Mouse (Mus musculus) C2C12 (cell line): ENCODE measurements around the gene Megf8. TPM values are rescaled to one million over a fixed set of nuclear protein-coding genes. Genes with fewer than 3 reads are reported as not detected.

Experiments used
- H3K27me3 ChIP-seq: one replicate; pipeline ENCODE4 v1.6.1; 2011; ENCODE audit not compliant: control insufficient read depth, insufficient read depth, insufficient read length
- H3K36me3 ChIP-seq: one replicate; pipeline ENCODE4 v1.6.1; 2011; ENCODE audit not compliant: control insufficient read depth, insufficient read depth
- H3K4me3 ChIP-seq: one replicate; pipeline ENCODE4 v1.5.1; 2011; ENCODE audit warnings: mild to moderate bottlenecking, control low read depth; ENCODE audit not compliant: poor library complexity, insufficient read depth, severe bottlenecking
- H3K79me2 ChIP-seq: one replicate; pipeline ENCODE4 v1.6.1; 2011; ENCODE audit not compliant: control insufficient read depth, insufficient read depth
- H3K79me3 ChIP-seq: one replicate; pipeline ENCODE4 v1.6.1; 2011; ENCODE audit warnings: low read depth, control low read depth
- H3ac ChIP-seq: one replicate; pipeline ENCODE3; 2011; ENCODE audit warnings: low read depth; ENCODE audit not compliant: control insufficient read depth, insufficient read length
- CEBPB ChIP-seq: IDR thresholded peaks from one replicate; pipeline ENCODE4 v1.6.1; 2011; ENCODE audit warnings: low read depth, mild to moderate bottlenecking, control low read depth, moderate library complexity
- CTCF ChIP-seq: IDR thresholded peaks from one replicate; pipeline ENCODE4 v1.5.1; 2011; ENCODE audit not compliant: control insufficient read depth, insufficient read depth, insufficient read length
- FOSL1 ChIP-seq: IDR thresholded peaks from one replicate; pipeline ENCODE4 v1.8.0; 2011; ENCODE audit warnings: mild to moderate bottlenecking, low read length; ENCODE audit not compliant: poor library complexity, insufficient read depth, severe bottlenecking
- MAX ChIP-seq: IDR thresholded peaks from one replicate; pipeline ENCODE4 v1.6.1; 2011; ENCODE audit warnings: mild to moderate bottlenecking, control low read depth
- MYOD1 ChIP-seq: IDR thresholded peaks from one replicate; pipeline ENCODE4 v1.6.1; 2011; ENCODE audit warnings: low read depth; ENCODE audit not compliant: control insufficient read depth, insufficient read length
- MYOG ChIP-seq: IDR thresholded peaks from one replicate; pipeline ENCODE4 v1.6.1; 2011; ENCODE audit not compliant: control insufficient read depth, insufficient read length; ENCODE audit errors: extremely low read depth
- USF1 ChIP-seq: IDR thresholded peaks from one replicate; pipeline ENCODE4 v1.6.1; 2011; ENCODE audit warnings: low read depth, mild to moderate bottlenecking, control low read depth, moderate library complexity
- polyA plus RNA-seq: library from polyadenylated mRNA; unstranded; fragments of >200 nt; fragmentation: generic; extraction: Trizol; gene quantifications from one replicate; pipeline ENCODE4 v1.2.1, GENCODE M21; 2012; ENCODE audit warnings: missing spikeins

The Megf8 gene
- polyA plus RNA-seq, 1 experiment, result 31.9 TPM

DNA sequence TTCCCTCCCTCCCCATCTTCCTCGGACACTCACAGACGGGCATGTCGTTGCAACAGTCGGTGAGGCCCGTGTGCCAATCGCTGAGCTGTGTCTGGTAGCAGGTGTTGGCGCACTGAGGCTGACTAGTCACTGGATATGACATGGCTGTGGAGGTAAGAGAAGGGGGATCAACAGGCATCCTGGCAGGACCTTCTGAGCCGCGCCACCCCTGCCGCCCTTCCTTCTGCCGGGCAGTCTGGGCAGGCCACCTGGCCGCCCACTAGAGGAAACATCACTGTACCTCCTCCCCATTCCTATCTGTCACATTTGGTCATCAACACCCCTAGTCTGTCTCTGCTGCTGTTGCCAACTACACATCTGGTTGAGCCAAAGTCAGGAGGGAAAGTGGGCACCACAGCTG, 51.4 kb downstream of the Megf8 start:
- Histone ChIP-seq H3K4me3 (no peak overlapping the region), H3K36me3 (no peaks in the 10 kb centered on the region), H3K79me3 (no peaks in the 10 kb centered on the region), H3K27me3 (peaks cover 10% of the 10 kb centered on the region), H3ac (no peak overlapping the region), H3K79me2 (no peaks in the 10 kb centered on the region)
- TF ChIP-seq CTCF (no peak), MYOG (no peak), FOSL1 (no peak), MAX (no peak), MYOD1 (no peak), CEBPB (no peak), USF1 (no peak)

DNA sequence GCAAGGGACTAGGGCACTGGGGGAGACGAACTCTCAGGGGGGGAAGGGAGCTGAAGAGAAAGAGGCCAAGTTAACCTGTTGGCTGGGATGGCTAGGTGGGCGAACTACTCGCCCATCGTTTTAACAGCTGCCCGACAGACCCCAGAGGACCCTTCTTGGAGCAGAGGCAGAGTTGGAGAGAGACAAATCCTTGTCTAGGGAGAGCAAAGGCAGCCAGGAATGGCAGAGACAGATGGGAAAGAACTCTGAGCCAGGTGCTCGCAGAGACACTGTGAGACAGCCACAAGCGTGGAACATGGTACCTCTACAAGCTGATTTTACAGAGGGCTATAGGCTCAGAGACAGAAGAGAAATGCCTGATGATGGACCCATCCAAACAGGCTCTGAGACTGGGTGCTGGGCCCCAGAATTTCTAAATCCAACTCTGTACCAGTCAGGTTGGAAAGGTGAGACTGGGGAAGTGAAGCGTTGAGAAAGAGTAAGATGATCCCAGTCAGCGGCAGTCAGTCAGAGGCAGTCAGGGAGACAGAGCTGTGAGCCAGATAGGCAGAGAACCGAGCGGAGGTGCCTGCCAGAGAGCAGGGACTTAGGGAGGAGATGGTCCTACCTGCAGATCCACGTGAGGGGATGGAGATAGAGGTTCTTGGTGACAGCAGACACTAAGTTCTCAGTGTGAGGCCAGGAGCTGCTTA, 52.2 kb downstream of the Megf8 start, which contains the start of gene Cnfn:
TSS of gene Cnfn (minus strand) at position 667 of the 692 bp plus-strand sequence.
- no peak within 1 kb of the TSS for H3ac ChIP-seq
- no peak for TF ChIP-seq MAX
- TF ChIP-seq MYOD1, result no peak
- H3K4me3 ChIP-seq, result no peak within 1 kb of the TSS
- H3K36me3 ChIP-seq, result no peaks in the 10 kb centered on the region
- no peaks in the 10 kb centered on the region for H3K79me3 ChIP-seq
- H3K27me3 ChIP-seq, result peaks cover 10% of the 10 kb centered on the region
- H3K79me2 ChIP-seq, result no peaks in the 10 kb centered on the region

DNA sequence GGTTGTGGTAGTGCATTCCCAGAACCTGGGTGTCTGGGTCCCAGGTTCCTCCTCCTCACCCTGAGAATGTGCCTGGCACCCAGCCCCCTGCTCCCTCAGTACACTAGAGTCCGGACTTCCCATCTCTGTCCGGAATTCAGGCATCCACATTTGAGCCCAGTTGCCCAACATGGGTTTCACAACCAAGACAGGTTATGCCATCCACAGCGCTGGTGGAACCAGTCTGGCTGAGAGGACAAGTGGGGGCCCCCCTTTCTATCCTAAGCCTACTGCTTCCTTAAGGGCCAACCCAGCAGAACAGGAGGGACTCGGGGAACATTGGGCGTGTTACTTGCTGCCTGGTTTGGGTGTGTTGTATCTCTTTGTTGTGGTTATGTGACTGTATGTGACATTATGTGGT, 55.5 kb downstream of the Megf8 start:
- no peaks in the 10 kb centered on the region for H3K79me2 ChIP-seq
- no peaks in the 10 kb centered on the region for H3K36me3 ChIP-seq
- H3K79me3 ChIP-seq, result no peaks in the 10 kb centered on the region
- peaks cover 10% of the 10 kb centered on the region for H3K27me3 ChIP-seq
- H3K4me3 ChIP-seq, result no peak overlapping the region
- H3ac ChIP-seq, result no peak overlapping the region
- TF ChIP-seq MYOD1, result no peak
- TF ChIP-seq CTCF, result no peak

DNA sequence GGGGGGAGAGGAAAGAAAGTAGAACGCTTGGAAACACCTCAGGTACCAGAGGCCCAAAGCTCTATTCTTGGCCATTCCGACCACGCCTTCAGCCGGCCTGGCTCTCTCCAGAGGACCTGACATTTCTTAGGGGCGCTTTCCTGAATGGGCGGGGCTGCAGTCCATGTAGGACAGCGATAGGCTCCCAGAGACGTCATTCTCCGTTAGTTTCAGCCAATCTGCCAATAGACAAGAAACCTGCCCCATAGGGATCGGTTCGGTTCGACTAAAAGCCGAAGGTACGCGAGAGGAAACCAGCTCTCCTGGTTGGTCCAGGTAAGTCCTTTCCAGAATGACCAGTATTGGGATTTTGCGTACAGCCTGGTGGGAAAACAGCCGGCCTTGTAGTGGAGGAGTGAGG, 59.6 kb downstream of the Megf8 start:
- peak overlapping the region; percentile 4 for H3ac ChIP-seq
- no peaks in the 10 kb centered on the region for H3K79me2 ChIP-seq
- H3K79me3 ChIP-seq, result no peaks in the 10 kb centered on the region
- H3K27me3 ChIP-seq, result no peaks in the 10 kb centered on the region
- peak overlapping the region; percentile 19 for H3K4me3 ChIP-seq
- H3K36me3 ChIP-seq, result no peaks in the 10 kb centered on the region
- TF ChIP-seq CTCF (no peak), MYOG (no peak), USF1 (no peak), MYOD1 (no peak), MAX (no peak), FOSL1 (no peak)

DNA sequence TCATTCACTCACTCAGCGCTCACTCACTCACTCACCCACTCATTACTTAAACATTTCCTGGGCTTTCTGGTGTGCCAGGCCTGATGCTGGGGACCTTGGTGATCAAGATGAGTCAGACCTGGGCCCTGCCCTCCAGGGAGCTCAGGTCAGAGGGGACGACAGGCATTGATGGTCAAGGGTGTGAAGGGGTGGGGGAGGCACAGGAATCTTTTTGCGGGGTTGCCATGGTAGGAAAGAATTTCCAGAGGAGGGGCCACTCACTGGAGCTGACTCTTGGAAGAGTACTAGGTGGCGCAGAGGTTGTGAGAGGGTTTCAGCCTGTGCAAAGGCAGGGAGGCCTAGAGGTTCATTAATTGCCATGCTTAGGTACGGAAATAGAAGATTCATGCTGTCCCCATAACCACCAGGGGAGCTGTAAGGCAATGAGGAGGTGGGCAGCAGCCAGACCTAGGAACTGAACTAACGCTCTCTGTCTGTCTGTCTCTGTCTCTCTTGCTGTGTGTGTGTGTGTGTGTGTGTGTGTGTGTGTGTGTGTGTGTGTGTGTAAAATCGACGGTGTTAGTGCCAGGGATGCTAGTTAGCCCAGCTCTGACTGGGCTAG, 60.2 kb downstream of the Megf8 start:
- TF ChIP-seq FOSL1 (no peak), MAX (no peak), MYOD1 (no peak), CTCF (no peak), MYOG (no peak), CEBPB (no peak)
- no peaks in the 10 kb centered on the region for H3K27me3 ChIP-seq
- no peaks in the 10 kb centered on the region for H3K79me2 ChIP-seq
- no peaks in the 10 kb centered on the region for H3K36me3 ChIP-seq
- peak overlapping the region; percentile 1 for H3ac ChIP-seq
- peak overlapping the region; percentile 19 for H3K4me3 ChIP-seq
- no peaks in the 10 kb centered on the region for H3K79me3 ChIP-seq
